Mouse (Mus musculus) thymus, postnatal 36 days (tissue): ENCODE results near the gene Fbxo21.
A peak's percentile ranks its signal among the peaks of the same experiment; 100 is the strongest.

Experiments used
- DNase-seq, 2 experiments: peaks; one replicate each; pipeline ENCODE4 v3.0.0; 2022; ENCODE audit warnings: mixed read lengths in 2 of 2

The Fbxo21 gene

DNA sequence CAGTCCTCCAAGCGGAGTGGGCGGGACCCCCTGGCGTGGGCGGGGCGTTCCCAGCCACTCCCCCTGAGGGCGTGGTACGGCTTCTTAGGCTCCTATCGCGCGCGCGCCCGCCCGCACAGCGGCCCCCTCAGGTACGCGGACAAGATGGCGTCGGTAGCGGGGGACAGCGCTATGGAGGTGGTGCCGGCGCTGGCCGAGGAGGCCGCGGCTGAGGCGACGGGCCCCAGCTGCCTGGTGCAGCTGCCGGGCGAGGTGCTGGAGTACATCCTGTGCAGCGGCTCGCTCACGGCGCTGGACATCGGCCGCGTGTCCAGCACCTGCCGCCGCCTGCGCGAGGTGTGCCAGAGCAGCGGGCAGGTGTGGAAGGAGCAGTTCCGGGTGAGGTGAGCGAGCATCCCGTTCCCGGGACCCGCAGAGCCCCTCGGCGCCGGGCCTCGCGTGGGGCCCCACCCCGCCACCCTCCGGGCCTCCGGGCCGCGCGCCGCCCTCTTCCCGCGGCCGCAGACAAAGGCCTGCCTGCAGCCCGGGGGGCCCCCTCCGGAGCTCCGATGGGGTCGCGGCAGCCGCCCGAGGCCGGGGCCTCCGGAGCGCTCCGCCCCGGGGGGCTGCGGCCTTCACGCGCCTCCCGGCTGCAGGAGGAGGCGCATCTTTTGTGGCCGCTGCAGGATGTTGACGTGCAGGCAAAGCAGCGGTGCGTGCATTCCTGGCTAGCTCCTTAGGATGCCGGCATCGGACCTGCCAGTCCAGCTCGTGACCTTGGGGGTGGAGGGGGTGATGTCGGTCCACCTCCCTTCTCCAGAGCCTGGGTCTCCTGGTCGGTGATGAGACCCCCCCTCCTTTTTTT, at the start of gene Fbxo21:
Gene Fbxo21, plus strand, starts transcription at position 74 of the 844 bp plus-strand sequence.
- DNase-seq, result peak; percentile 94 to 95

GRCm38 (mm10) chr5:117928553-117928952, 48.0 kb upstream of the Fbxo21 start:
- no peak for DNase-seq

DNA sequence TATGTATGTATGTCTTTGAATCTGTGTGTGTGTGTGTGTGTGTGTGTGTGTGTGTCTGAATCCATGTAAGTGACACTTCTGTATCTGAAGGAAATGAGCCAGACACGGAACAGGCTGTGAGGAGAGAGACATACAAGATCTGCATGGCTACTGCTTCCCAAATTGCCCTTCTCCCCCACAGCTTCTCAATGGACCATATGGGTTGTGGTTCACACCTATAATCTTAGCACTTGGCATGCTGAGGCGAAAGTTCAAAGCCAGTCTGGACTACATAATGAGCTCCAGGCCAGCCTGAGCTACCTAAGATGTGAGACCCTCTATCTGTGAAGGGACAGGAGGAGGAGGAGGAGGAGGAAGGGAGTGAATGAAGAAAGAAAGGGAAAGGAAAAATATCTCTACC, 44.3 kb upstream of the Fbxo21 start:
- DNase-seq, result no peak

- peak; percentile 58 to 73 for DNase-seq
Observed at GRCm38 (mm10) chr5:117932862-117933261, 43.7 kb upstream of the Fbxo21 start.

- no peak for DNase-seq
Observed at GRCm38 (mm10) chr5:117936346-117936745, 40.2 kb upstream of the Fbxo21 start.

- DNase-seq, result no peak
Observed at GRCm38 (mm10) chr5:117937186-117937585, 39.3 kb upstream of the Fbxo21 start.

GRCm38 (mm10) chr5:117938182-117938581, 38.3 kb upstream of the Fbxo21 start:
- peak; percentile 53 to 71 for DNase-seq

GRCm38 (mm10) chr5:117939402-117939801, 37.1 kb upstream of the Fbxo21 start:
- DNase-seq, result no peak

- DNase-seq, result no peak
Observed at GRCm38 (mm10) chr5:117941552-117941951, 35.0 kb upstream of the Fbxo21 start.

GRCm38 (mm10) chr5:117946605-117947004, 29.9 kb upstream of the Fbxo21 start:
- peak; percentile 34 to 43 for DNase-seq

DNA sequence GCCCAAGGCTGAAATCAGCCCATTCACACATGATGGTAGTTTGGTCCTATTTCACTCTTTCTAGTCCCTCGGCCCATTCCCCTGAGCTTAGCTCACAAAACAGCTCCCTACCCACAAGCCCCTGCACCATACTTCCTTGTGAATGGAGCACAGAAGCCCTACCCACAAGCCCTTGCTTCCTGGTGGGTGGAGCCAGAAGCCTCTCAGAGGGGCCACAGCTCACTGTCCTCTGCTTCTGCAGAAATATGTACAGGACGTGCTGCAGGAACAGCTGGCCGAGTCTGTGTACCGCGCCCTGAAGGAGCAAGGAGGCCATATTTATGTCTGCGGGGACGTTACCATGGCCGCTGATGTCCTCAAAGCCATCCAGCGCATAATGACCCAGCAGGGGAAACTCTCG, 27.1 kb upstream of the Fbxo21 start:
- DNase-seq, result no peak

DNA sequence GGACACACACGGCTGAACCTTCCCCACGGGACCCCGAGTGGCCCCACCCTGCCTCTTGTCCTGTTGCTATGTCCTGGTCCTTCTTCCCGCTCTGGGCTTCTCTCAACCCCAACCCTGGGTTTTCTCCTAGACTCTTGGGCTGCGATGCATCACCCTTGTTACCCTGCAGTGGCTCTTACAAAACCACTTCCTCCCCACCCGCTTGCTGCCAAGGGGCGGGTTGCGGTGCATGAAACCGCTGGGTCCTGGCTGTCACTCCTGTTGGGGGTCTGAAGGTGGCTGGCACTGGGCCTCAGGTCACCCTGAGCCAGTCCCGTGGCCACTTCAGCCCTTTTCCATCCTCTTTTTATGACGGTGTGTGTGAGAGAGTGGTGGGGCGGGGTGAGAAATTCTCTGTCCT, 22.6 kb upstream of the Fbxo21 start:
- DNase-seq, result peak; percentile 19 to 27

- DNase-seq, result peak in 1 of 2 experiments; percentile 15
Observed at GRCm38 (mm10) chr5:117954429-117954828, 22.1 kb upstream of the Fbxo21 start.

GRCm38 (mm10) chr5:117955675-117956420, 20.7 kb upstream of the Fbxo21 start:
- peak; percentile 23 to 26 for DNase-seq

GRCm38 (mm10) chr5:117964750-117965149, 11.8 kb upstream of the Fbxo21 start:
- DNase-seq, result no peak

DNA sequence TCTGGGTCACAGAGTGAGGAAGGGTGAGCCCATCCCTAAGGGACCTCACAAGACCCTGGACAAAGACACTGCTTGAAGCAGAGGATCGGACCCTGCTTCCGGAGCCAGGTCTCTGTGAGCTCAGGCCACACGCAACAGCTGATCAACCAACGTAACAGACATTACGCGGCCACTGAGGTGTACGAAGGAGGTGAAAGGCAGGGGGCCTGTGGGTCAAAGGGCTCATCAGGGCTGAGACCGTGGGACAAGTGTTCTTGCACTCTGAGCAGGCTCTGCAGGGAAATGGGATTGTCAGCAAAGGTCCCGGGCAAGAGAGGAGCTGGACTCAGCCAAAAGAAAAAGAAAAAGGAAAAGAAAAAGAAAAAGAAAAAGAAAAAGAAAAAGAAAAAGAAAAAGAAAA, 9.6 kb upstream of the Fbxo21 start:
- no peak for DNase-seq

- no peak for DNase-seq
Observed at GRCm38 (mm10) chr5:117967659-117968069, 8.9 kb upstream of the Fbxo21 start.

GRCm38 (mm10) chr5:117969681-117970427, 6.7 kb upstream of the Fbxo21 start:
- no peak for DNase-seq

GRCm38 (mm10) chr5:117976263-117976656, 270 bp upstream of the Fbxo21 start:
- DNase-seq, result no peak

- peak; percentile 20 to 38 for DNase-seq
Observed at GRCm38 (mm10) chr5:117977501-117978158, 1.1 kb downstream of the Fbxo21 start.

DNA sequence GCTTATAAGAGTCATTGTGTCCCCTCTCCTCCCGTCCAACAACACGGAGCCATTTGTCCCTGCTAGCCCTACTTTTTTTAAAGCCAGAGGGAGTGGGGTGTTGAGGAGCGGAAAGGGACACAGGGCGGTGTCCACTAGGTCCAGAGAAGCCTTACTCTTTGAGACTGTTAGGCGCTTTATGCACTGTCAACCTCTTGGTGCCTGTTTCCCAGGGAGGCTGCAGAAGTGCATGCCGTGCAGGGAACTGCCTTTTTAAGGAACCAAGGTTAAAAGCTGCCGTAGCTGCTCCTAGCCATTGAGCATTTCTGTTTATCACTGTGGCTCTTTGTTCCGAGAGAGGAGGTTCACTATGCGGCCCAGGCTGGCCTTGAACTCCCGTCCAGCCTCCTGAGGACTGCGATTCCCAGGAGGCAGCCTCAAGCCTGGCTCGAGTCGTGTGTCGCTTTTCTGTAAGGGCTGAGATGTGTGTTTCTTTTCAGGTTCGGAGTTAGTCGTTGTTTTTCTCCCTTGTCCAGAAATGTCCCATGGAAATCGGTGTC, 1.7 kb downstream of the Fbxo21 start:
- DNase-seq, result no peak

DNA sequence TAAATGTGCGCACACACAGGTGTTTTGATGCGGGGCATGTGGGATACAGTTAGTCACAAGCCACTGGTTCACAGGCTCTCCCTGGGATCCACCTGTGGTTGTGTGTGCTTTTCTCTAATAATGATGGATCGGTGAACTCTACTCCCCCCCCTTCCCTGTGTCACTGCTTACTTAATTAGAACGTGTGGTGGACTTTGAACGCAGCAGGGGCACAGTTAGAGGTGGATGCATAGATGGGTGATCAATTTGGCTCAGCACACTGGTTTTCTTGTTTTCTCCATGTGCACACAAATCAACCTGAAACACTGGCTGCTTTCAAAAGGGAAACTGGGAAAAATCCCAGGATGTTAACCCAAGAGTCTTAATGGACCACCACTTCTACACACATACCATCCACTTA, 2.6 kb downstream of the Fbxo21 start:
- no peak for DNase-seq
